Mouse (Mus musculus) frontal cortex, adult 2 months (tissue): Measurements from ENCODE around the gene Wdr62. TPM values are rescaled to one million over a fixed set of nuclear protein-coding genes. Genes with fewer than 3 reads are reported as not detected.
A peak's percentile ranks its signal among the peaks of the same experiment; 100 is the strongest.

Experiments used
- DNase-seq, 2 experiments: peaks; one replicate each; pipeline ENCODE4 v3.0.0; 2022; ENCODE audit warnings: low spot score in 1 of 2; ENCODE audit errors: extremely low spot score in 1 of 2
- polyA plus RNA-seq: library from polyadenylated mRNA; depleted of rRNA; stranded (reverse); fragments of >200 nt; gene quantifications from 2 replicates; pipeline ENCODE4 v1.2.3, GENCODE M21; 2012; rRNA removed

Wdr62 gene
- polyA plus RNA-seq, result 3.9 and 5.6 TPM in 2 replicates

DNA sequence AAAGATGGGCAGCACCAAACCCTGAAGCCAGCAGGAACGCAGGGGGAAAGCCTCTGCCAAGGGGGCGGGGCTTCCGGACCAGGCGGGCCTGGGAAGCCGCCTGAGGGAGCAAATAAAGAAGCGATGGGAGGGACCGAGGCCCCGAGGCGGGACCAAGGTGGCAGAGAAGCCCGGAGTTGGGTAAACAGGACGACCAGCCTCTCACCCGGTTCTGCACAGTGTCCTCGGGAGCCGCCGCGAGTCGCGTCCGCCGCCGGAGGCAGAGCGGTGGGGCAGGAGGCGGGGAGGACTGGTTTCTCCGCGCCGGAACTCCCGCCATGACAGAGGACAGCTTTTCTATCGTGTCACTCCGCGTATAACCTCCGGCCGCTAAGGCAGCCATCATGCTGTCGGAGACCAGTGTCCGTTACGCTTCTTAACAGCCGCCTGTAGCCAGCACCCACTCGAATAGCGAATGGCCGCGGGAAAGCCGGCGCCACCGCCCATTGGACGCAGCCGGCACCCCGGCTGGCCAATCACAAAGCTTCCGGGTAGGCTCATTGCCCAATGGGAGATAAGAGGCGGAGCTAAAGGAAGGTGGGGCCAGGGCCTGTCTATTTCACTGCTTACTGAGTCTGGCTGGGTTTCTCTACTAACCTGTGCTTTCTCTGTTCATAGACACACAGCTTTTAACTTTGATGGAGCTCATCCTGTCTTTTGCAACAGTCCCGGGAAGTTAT is at the start of gene Wdr62, which contains the start of gene Thap8:
Gene Wdr62 (minus strand): TSS at position 469 of the 719 bp plus-strand sequence.
Gene Thap8 (plus strand): TSS at position 144 of the 719 bp plus-strand sequence.
- peak; percentile 76 to 94 for DNase-seq

DNA sequence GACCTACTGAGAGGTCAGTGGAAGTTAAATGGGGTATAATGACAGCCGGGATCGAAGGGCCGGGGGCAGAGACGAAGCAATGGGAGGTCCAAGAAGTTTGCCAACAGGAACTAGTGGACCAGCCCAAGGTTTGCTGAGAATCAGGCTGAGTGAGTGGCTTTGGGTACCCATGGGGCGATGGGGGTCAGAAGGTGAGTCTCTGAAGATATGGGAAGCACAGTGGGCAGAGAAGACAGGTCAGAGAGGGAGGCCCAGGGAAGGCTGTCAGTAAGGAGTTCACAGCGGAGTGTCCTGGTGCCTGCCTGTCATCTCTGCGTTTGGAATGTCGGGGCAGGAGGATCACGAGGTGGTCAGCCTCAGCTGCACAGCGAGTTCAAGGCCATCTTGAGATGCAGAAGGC is 48.2 kb upstream of the Wdr62 start:
- no peak for DNase-seq

DNA sequence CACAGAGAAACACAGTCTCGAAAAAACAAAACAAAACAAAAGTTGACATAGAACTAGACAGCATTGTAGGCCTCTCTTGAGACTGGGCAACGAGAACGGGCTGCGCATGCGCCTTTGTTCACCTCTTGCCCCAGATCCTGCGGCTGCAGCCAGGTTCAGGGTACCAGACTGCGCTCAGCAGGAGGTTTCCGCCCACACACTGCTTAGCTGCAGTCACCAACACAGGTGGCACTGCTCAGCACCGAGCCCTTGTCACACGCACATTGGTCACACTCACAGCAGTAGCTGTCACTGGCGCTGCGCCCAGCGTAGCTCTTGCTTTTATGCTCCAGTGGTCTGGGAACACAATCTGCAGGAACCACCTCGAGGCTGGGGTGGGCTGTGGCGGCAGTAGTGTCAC is 46.9 kb upstream of the Wdr62 start:
- DNase-seq, result no peak

DNA sequence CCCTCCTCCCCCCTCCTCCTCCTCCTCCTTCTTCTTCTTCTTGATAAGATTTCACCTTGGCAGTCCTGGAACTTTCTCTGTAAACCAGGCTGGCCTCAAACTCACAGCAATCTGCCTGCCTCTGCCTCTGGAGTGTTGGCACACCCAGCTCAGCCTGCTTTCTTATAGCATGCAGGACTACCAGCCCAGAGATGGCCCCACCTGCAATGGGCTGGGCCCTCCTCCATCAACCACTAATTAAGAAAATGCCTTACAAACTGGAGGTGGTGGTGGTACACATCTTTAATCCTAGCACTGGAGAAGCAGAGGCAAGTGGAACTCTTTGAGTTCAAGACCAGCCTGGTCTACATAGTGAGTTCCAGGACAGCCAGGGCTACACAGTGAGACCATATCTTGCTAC is 46.2 kb upstream of the Wdr62 start:
- DNase-seq, result no peak

DNA sequence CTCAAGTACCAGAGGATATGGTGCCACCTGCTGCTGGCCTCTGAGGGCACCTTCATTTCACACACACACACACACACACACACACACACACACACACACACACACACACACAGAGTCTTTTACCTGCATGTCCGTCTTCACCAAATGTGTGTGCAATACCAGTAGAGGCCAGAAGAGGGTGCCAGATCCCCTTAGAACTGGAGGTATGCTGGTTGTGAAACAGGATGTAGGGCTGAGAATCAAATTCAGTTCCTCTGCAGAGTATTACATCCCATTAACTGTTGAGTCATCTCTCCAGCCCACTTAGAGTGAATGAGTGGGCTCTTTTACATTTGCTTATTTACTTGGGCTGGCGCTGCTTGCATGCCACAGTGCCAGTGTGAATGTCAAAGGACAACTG is 45.1 kb upstream of the Wdr62 start:
- DNase-seq, result no peak

DNA sequence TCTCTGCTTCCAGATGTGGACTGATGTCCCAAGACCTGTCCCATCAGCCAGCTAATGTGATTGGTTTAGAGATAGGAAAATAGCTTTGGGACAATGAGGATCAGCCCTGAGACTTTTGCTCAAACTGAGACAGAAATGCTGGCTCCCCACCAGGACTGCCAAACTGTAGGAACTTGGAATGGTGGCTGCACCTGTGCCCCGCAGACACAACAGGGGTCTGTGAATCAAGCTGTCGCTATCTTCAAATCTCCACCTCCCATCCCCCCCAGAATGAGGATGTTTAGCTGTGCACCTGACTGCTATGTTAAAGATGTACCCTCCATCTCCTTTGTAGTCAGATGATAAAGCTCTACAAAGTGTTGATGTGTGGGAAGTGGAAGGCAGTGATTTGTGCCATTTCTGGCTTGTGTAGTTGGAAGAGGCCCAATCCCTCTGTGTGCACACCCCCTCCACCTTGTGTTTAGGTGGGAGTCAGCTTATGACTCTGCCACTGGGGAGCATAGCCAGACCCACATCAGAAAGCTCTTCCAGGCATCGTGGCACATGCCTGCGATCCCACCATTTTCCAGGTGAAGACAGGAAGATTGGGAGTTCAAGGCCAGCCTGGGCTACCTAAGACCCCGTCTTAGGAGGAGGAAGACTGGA is 44.2 kb upstream of the Wdr62 start:
- peak; percentile 62 to 79 for DNase-seq

DNA sequence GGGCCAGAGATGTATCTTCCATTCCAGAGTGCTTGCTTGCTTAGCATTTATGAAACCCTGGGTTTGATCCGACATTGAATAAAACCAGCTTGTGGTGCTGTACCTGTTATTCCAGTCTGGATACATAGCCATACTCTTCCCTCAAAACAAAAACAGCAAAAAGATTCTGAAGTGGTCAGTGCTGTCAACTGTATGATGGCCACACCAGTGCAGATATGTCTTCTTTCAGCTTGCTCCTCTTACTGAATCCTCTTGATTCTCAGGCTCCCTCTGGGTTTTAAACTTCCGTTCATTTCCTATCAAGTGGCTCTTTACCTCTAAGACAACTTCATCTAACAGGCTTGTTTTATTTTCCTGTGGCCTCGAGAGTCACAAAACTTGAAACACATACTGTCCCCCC is 43.6 kb upstream of the Wdr62 start, which contains the start of gene Sdhaf1:
Gene Sdhaf1 (minus strand): TSS at position 101 of the 400 bp plus-strand sequence.
- no peak for DNase-seq

DNA sequence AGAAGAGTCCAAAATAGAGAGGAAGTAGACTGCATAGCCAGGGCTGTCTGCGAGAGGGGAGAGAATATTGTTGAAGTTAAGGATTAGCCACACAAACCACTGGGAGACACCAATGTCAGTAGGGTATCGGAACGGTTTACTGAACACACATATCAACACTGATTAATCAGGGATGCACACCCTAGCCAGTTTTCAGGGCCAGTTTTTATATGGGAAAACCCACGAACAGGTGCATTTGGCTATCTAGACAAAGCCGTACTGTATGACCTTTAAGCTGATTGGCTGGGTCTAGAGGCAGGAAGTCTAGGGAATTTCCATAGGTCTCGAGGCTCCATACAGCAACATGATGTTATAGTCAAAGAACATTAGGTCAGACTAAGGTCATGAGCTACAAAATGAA is 42.6 kb upstream of the Wdr62 start:
- no peak for DNase-seq

DNA sequence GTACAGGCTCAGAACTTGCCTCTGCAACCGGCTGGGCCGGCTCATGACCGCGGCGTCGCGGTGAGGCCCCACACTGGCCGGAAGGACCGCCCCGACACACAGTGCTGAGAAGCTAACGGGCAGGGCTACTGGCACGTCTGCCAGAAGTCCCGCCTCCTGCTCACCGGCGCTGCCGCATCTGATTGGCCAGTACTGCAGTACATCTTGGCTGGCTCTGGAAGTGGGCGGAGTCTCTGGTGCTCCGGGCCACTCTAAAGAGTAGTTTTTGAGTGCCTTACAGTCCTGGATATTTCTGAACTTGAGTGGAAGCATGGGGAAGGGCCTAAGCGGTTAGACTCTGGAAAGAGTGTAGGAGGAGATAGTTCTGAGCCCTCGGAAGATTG is 42.1 kb upstream of the Wdr62 start:
- DNase-seq, result peak; percentile 94 to 97

DNA sequence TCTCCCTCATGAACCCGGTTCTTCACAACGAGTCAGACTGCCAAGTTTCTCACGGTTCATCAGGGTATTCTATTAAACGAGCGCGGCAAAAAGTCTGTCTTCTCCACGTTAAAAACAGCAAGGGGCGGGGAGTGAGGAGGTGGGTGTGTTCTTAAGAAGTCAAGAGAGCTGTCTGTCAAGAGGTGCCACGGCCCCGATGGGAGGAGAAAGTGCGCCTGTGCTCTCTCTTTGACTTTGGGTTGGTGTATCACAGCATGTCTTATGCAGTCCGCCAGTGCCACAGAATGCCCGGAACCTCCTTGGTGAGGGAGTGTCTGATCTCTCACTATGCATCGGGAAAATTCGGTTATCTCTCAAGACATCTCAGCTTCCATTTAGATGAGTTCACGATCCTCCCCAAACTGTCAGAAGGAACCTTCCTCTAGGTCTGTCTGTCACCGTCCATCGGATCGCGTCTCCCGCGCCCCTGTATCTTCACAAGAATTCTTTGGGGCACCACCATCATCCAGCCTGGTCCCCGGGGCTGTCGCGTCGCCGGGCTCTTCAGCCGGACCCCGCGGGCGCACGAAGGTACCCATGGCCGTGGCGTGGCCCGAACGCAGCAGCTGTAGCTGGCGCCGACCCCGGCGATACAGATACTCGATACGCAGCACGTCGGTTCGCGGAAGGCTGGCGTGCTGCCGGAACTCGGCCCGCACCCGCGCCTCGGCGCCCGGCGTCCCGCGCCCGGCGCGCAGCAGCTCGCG is 41.5 kb upstream of the Wdr62 start, which contains the start of gene E130208F15Rik:
Gene E130208F15Rik (plus strand): TSS at position 202 of the 746 bp plus-strand sequence.
- peak; percentile 71 to 80 for DNase-seq

DNA sequence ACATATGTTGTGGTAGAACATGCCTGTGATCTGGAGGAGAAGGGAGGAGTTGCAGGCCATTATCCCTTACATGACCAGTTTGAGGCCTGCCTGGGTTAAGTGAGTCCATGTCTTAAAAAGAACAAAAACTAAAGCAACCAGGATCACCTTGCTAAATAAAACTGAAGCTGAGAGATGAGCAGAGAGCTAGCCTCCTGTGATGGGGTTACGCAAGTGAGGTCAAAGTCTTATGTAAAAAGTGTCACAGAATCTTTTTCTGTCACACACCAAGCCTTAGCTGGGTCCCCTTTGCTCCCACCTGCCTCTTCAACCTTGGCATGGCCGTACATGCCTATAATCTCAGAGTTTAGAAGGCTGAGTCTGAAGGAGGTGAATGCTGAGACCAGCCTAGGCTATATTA is 40.7 kb upstream of the Wdr62 start:
- no peak for DNase-seq

DNA sequence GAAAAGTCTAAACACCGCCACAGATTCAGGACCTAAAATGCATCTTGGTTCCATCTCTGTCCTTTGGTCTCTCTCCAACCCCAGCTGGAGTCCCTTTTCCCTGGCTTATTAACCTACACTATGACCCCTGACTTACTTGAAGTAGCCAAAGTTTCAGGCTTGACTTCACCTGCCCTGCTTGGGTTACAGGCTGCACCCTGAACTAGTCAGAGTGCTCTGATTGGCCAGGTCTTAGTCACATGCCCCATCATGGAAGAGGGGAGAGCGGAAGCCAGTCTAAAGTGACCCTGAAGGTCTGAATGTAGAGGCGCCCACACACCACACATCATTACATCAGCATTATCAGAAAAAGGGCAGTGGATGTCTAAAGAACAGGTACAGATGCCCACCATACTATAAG is 37.9 kb upstream of the Wdr62 start:
- no peak for DNase-seq

DNA sequence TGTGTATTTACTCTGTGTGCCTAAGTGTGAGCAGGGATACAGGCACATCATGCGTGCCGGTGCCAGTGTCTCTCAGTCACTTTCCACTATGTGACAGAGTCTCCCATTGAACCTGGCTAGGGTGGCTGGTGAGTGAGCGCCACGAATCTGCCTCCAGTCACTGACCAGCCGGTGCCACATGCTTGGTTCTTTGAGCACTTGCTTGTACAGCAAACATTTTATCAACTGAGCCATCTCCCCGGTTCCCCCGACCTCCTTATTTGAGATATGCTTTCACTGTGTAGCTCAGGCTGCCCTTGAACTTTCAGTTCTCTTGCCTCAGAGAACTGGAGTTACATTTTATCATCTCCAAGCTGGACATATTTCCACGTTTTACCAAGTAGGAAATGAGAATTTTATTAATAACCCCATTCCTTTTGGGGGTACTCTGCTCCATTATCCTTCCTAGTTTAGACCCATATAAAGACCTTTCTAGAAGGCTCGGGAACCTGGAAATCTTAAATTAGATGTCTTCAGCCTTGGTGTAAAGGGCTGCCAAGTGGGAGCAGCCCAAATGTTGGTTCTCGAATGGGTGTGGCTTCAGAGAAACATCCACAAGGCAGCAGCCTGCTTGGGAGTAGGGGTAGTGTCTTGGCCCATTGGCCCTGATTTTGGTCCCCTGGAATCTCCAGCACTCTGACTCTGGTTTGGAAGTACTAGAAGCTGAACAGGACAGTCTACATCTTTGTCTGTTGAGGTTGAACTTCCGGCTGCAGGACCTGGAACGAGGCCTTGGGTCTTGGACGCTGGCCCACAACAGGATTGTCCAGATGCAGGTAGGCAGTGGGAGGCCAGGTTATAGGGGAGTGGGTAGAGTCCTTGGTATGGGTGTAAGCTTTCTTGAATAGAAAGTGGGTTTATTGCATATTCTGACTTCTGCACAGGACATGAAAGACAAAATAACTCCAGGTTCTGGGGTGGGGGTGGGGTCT is 35.6 kb upstream of the Wdr62 start:
- no peak for DNase-seq

DNA sequence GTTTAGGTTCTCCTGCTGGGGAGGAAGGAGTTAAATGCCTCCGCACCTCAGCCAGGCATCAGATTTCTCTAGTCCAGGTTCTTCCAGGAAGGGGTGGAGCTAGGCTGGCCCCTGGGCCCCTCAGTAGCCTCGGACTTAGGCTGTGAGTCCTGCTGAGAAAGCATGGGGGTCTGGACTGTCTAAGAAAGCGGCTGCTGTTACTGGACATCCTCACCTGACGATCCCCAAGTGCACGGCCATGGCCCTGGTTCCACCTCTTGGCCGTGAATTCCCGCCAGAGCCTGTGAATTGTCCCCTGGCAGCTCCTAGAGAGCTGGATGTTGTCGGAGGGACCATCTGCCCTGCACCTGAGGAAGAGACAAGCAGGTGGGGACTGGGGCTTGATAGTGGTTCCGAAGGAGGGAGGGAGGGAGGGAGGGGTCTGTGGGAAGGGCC is 34.5 kb upstream of the Wdr62 start, which contains the start of gene Syne4:
Gene Syne4 (plus strand): TSS at position 87 of the 435 bp plus-strand sequence.
- no peak for DNase-seq

DNA sequence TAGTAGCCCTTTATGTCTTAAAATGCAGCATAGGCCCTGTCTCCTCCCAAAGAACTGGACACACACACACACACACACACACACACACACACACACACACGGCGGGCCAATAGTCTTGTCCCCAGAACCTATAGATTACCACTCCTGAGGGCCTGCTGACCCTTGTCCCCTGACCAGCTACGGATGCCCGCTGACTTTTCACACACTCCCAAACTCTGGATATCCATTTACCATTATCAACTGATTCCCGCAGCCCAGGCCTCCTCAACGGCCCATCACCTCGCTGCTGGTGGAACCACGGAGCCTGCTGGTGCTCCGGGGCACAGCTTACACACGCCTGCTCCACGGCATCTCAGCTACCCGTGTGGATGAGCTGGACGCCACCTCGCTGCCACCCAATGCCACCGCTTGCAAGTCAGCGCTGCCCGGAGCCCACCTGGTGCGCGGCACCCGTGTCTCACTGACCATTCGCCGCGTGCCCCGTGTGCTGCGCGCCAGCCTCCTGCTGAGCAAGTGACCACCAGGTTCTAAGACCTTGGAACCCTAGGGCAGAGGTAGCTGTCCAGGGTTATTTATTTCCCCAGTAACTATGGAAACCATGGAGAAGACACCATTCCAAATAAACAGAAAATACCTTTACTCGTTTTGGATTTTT is 33.6 kb upstream of the Wdr62 start:
- no peak for DNase-seq

DNA sequence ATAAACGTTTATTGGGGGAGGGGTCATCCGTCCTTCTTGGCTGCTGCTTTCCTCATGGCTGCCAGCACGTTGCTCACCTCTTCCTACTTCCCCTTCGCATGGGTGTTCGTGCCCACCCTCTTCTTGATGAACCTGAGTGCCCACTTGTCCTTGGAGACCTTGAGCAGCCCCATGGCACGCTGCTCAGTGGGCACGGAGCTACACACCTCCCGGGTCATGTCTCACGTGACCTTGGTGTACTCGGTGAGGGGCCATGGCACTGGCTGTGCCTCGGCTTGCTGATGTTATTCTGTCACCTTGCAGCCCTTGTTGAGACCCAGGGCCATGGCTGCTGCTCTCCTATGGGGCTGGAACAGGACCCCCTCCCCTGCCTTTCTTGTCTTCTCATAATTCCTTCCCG is 29.9 kb upstream of the Wdr62 start:
- DNase-seq, result no peak

DNA sequence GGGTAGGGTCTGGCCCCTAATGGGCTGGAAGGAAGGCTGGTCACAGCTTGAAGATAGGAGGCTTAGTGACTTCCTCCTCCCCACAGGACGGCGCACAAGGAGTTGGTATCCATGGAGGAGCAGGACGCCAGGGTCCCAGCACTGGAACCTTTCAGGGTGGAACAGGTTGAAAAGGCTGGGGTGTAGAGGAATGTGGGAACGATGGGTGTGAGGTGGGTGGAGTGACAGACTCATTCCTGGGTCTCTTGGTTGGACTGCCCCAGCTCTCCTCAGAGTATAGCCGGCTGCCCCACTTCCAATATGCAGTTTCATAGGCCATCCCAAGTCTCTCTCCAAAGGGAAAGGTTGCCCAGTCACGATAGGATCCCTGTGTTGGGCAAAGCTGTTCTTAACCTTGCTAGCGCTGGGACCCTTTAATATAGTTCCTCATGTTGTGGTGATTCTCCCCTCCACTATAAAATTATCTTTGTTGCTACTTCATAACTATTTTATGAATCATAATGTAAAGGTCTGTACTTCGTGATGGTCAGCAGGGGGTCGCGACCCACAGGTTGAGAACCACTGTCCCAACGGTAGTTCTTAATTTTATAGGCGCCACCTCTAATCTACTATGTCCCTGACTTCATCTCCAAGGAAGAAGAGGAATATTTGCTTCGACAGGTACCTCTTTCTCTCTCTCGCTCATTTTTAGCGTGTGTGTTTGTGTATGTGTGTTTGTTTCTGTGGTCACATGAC is 29.3 kb upstream of the Wdr62 start:
- DNase-seq, result no peak

DNA sequence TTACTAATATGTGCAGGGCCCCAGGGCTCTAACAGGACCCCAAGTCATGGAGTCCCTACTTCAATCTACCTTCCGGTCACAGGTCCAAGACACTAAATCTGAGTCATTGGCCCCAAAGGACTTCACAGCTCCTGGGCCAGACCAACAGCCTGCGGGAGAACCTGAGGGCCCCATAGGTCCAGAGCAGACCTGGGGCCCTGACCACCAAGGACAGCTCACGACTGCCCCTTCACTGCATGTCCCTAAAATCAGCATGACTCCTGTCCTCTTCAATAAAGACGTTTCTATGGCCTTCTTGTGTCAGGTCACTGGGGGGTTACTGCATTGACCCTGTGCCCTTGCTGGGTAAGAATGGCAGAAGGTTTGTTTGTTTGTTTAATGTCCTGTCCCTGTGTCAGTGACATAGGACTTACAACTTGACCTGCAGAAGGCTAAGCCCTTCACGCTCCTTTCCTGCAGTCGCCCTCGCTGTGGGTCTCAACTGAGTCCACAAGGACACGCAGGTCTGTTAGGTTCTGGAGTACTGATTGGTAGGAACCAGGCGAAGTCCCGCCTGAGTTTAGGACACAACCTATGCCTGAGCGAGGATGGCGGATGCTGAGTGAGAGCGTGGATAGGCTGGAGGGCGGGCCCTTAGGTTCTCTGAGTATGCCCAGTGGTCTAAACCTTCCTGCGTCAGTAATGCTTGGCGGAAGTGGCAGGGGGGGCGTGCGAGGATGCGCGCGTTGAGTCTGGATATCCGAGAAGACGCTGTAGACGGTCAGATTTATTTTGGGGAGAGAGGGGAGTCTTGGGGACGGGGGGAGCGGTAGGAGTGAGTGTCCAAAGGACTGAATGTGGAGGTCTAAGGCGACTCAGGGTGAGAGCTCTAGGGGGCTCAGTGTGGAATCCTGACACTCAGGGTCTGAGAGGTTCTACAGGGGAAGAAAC is 28.1 kb upstream of the Wdr62 start, which contains the start of gene Alkbh6:
Gene Alkbh6 (plus strand): TSS at position 642 of the 930 bp plus-strand sequence.
- peak; percentile 97 for DNase-seq
